Mouse (Mus musculus) embryo, embryonic 10 days (tissue): ENCODE measurements around the gene Gcgr.

Experiments used
- DNase-seq: peaks from one replicate; pipeline ENCODE4 v3.0.0-alpha.2; 2015; ENCODE audit warnings: low spot score

Gcgr gene

DNA sequence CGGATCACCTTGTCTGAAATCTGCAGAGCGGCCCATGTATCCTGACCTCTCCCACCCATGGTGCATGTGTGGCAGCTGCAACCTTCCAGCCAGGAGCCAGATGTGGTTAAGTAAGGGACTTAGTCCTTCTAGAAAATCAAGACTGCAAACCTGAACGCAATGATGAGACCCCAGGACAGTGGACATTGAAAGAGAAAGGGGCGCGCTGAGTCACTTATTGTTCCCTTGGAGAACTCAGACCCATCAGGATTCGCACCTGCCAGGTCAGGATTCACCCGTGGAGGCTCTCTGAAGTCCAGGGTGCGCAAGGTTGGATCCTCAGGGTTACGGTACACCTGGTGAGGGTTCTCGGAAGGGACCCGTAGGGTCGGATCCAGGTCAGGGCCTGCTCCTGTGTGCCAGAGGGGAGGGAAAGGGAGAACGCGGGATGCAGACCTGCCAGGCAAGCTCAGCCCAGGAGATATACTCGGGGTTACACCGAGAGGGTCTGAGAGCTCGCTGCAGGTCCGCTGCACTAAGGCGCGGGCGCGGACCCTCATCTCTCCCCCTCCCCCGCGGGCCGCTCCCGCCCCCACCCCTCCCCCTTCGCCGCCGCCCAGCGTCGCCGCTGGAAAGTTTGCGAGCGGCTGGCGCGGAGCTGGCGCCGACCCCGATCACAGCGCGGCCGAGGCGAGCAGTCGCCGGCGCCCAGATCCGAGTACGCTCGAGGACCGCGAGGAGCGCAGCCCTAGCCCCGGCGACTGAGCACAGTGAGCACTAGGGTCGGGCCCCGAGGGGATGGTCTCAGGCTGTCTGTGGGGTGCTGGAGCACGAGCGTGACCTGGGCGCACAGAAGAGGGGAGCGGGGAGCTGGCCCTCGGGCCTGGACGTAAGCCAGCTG lies at the start of gene Gcgr:
Gcgr (plus strand) TSS at position 615 of the 880 bp plus-strand sequence.
- DNase-seq, result peak; percentile 40

DNA sequence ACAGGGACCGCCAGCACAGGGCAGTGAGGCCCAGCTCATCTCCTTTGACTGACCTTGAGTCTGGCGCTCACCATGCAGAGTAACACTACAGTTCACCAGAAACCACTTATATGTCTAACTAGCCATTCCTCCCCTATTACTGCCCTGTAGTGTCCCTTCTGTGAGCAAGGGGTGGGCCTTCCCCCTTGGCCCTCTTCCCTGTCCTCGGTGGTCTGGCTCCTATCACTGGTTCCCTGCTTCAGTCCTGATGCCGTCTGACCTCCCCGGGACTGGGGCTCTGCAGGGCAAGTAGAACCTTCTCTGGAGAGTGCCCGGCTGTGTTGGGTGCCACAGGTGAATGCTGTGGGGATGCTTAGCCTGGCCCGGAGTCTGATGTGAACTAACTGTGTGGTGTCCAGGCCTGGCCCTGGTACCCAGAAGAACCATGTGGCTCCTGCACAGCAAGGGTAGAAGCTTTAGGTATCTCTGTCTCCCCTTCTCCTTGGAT lies 47.0 kb upstream of the Gcgr start:
- no peak for DNase-seq

DNA sequence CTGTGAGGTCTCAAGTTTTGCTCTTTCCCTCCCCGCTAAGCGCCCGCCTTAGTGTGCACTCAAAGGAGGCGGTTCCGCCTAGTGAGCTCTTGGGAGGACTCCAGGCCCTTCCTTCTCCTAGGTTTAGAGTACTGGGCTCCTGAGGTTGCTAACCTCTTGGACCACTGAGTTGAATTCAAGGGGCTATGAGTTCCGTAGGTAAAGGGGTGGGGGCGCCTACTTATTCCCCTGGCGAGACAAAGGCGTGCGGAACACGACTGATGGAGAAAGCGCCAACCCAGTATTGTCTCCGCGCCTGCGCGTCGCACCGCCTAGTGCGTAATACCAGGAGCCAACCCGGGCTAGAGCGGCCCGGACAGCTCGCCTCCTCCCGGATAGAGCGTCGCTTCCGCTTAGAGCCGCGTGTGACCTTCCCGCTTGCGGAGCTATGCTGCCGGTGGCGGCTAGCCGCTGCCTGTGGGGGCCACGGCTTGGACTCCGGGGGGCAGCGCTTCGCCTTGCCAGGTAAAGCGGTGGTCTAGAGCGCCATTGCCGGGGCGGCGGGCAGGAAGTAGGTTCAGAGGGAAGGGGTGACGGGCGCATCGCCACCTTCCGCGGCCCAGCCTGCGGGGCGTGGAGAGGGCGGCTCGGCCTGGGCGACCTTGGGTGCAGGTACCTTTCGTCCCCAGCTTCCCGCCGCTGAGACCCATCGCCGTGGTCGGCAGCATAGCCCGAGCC lies 46.1 kb upstream of the Gcgr start, which contains the start of gene Mrpl12:
Mrpl12 (plus strand) TSS at position 349 of the 717 bp plus-strand sequence.
- DNase-seq, result peak; percentile 99

DNA sequence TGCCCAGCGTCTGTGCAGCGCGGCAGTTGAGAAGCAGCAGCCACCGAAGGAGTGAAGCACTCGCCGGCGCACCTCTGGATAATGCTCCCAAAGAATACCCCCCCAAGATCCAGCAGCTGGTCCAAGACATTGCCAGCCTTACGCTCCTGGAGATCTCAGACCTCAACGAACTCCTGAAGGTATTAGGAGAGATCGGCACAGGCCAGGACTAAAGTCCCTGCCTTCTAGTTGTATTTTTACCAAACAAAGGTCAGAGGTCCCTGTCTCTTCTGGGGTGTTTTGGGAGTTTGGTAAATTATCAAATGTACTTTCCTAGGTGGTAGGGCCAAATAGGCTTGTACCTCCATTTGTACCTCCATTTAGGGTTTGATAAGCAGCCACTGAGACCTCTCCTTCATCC lies 45.2 kb upstream of the Gcgr start:
- no peak for DNase-seq

DNA sequence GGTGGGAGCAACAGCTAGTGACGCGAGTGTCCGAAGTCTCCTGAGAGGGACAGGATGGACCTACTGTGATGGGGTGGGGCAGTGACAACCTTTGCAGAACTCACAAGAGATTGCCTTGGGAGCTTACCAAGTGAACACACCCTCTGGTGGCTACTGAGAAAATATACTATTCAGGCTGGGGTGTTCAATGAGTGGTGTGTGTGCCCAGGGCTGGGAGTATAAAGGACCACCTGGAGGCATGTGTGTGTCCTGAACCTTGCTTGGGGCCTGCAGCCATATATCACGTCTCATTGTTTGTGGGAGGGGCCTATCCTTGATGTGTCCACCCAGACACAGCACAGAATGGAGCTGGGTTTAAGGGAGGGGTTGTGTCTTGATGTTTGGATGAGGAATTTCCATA lies 42.0 kb upstream of the Gcgr start:
- no peak for DNase-seq

DNA sequence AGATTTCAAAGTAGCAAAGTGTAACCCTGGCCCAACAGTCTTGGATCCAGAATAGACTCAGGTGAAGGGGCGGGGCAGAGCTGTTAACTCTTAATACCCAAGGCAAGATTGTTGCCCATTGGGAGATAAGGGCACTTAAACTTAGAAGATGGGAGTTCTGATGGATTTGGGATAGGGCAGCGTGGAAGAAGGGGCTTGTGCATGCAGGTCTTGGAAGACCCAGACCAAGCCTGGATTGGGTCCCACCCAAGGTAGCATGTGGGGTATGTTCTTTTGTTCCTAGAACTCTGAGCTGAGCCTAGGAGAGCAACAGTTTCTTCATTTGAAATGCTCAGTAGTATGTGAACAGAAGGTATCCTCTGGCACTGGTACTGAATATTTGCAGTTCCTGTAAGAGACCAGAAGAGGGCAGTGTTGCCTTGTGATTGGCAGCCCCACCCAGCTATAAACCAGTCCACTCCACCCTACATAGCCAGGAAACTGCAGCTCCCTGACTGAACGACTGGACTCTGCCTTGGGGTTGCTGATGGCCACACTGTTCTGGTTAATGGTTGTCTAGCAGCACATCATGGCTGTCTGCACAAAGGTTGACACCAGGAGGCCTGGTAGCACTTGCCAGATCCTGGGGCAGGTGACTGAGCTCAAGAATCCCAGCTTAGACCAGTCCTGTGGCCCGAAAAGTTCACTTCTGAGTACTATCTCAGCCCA lies 41.3 kb upstream of the Gcgr start:
- peak; percentile 93 for DNase-seq

DNA sequence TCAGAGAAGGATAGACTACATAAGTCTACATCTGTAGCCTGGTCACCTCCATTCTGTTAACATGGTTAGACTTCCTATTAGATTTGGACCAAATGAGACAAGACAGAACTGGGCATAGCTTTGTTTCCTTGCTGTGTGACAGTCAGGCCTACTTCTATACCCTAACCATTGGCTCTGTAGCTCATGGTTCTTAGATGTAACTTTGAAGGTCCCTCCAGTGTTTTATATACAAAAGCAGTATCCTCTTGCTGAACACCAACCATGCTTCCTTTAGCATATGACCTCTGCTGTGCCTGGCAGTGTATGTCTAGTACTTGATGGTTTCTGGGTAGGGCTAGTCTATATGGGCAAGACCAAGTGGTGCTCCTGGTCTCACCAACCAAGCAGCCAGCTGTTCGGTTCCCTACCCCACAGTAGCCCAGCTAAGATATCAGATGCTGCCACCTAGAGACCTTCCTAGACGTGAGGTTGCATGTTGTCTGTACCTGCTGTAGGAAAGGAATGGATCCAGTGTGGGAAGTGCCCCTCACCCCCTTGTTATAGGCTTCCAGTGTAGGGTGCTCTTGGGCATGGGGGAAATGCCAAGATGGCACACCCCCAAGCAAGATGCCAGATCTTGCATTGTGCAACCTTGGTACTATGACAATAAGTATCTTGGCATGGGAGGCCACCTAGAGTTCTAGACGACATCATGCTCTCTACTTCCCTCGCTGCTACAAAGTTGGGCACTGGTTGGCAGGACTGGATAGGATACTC lies 40.0 kb upstream of the Gcgr start:
- DNase-seq, result no peak

DNA sequence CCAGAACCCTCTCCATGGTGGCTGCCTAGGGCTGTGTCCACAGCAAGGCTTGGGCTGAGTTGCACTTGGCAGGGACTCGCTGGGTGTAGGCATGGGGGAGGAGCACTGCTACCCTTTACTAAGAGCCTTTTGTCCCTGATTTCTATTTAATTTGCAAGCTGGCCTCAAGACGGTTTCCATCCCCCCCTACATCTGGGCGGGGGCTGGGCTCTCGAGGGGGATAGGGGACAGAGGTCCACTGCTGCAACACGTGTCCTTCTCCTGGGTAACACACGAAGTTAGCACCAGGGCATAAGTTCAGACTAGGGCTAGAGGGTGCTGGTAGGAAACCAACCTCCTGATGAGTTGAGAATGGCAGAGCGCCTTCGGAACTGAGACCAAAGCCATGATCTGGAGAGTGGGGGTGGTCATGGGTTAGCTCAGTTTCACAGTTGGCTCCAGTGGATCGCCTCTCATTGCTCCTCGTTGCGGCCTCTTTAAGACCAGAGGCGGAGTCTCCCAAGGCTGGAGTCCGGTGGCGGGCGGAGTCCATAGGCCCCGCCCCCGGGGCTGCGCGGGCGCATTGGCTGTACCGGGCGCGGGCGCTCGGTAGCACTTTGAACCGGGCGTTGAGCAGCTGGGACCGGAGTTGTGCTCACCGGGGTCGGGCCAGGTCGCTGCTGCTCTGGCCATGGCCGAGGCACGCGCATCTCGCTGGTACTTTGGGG lies 39.0 kb upstream of the Gcgr start, which contains the start of gene Slc25a10:
Slc25a10 (plus strand) TSS at position 524 of the 707 bp plus-strand sequence.
- peak; percentile 92 for DNase-seq

DNA sequence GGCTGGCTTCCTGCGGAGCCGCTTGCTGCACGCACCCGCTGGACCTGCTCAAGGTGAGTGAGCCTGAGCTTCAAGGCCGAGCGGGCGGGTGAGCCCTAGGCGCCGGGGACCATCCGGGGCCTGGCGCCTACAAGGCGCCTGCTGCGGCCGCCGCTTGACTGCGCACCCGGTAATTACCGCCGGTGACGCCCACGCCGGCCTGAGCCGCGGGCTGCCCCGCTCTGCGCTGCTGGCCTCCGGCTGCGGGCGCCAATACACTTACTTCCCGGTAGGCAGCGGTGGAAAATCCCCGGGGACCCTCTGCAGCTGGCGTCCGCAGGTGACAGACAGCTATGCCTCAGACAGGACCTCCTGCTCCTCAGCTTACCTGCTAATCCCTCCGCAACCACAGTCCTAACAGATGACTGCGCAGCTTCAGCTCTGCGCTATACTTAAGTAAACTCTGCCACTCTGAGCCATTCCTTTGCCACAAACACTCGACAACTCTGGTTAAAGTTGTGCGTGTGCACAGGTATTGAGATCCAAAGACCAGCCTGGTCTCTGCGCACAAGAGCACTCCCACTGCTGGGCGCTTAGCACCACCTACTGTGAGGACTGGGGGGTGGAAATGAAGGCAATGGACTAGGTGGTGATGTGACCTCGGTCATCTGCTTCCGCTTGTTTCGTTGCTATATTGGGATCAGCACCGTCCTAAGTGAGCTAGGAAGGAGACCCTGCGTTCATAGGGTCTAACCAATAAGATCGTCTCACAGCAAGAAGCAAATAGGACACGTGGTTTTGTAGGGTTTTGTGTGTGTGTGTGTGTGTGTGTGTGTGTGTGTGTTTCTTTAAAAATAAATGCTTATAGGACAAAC lies 38.2 kb upstream of the Gcgr start:
- peak; percentile 76 for DNase-seq

DNA sequence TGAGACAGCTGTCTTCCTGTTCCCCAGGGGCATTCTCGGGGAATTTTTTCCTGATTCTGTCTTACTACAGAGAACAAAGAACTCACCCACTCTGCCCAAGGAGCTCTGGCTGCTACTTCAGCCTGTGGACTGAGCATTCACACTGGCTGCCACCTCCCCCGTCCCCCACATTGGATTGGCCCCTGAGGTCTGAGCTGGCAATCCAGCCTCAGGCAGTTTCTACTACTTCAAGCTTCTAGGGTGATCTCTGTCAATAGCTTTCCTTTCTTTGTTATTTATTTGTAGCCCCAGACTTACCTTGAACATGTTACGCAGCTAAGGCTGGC lies 37.7 kb upstream of the Gcgr start:
- DNase-seq, result no peak

DNA sequence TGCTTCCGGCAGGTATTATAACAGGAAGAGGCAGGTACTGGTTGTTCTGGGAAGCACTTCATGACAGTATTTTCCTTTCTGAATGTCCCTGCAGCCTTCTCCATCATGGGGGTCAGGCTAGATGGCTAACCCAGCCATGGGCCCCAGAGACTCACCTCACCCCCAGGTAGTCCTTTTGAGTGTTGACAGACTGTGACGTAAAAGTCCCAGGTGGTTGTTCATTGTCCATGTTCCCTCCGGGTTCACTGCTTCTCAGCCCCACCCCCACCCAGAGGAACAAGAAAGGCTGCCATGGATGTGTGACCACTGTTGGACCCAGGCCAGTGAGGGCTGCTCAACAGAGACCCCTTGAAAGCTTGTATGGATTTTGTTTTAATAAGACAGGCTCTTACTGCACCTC lies 37.1 kb upstream of the Gcgr start:
- DNase-seq, result no peak

DNA sequence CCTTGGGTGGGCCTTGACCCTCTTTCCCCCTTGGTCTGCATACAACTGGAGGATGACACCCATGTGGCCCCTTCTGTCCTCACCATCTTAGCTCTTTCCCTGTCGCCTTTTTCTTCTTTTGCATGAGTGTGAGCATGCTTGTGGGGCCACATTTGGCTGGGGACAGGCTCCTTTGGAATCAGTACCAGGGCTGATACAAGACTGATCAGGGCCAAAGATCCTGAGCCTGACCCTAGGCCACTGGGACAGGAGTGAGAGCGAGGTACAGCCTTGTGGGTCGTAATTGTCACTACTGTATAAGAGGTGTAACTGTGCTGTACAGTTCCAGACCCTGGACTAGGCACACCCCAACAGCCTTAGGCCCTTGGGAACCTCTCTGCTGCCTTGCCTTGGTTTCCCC lies 36.6 kb upstream of the Gcgr start:
- DNase-seq, result no peak

DNA sequence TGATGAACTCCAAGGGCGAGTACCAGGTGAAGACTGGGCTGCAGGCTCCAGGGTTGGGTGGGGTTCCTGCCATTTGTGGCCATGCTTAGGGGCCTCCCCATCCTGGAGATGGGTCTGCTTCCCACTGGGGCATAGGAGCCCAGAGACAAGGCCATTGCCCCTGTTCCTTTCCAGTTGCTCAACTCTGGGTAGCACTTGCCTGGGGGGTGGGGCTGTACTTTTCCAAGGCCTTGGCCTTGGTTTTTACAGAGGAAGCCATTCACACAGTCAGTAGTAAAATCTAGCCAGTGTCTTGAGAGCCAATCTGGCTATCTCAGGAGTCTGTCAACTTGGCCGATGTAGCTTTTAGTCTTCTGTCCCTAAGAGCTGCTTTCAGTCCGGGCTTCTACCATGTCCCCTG lies 33.1 kb upstream of the Gcgr start:
- DNase-seq, result no peak

DNA sequence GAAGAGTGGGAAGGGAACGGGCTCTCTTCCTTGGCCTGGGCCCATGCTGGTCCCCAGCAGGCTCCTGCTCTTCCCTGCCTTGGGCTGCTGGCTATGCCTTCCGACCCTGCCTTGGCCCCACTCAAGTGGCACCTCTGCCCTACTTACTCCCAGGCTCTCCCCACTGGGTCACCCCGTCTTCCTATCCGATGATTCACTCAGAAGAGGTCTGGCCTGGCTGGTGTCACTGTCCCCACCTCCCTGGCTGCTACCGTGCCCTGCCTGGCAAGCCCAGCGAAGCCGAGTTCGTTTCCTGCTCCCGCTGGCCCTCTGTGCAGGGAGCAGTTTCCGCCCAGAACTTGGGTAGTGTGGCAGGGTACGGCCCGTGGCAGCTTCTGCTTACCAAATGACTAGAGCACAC lies 32.3 kb upstream of the Gcgr start:
- DNase-seq, result no peak

DNA sequence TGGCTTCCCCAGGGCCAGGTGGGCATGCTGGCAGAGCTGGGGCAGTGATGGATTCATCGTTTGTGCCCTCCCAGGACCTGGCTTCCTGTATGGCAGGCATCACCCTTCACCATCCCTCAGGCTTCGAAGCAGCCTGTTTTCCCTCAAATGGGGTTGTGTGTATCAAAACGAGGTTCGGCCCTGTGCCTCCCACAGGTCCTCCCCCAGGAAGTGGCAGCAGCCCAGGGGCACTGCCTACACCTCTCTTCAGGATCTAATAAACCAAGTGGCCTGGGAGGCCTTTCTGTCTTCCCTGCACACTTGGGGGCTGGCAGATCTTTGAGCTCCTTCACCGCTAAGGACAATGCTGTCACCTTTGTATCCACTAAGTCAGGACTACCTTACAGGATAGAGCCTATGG lies 31.6 kb upstream of the Gcgr start:
- DNase-seq, result no peak

DNA sequence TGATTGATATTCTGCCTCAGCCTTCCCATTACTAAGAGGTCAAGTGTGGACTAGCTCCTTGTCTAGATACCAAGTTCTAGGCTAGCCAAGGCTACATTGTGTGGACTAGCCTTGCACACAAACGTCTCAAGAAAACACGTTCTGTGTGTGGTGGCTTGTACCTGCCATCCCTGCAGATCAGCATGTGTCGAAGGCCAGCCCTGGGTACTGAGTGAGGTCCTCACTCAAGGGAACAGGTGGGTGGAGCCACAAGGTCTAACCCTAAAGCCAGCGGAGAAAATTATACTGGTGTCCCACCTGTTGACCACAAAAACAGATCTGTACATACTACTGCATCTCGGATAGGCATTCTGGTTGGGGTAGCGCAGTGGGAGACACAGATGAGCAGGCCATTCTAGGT lies 30.6 kb upstream of the Gcgr start:
- DNase-seq, result no peak

DNA sequence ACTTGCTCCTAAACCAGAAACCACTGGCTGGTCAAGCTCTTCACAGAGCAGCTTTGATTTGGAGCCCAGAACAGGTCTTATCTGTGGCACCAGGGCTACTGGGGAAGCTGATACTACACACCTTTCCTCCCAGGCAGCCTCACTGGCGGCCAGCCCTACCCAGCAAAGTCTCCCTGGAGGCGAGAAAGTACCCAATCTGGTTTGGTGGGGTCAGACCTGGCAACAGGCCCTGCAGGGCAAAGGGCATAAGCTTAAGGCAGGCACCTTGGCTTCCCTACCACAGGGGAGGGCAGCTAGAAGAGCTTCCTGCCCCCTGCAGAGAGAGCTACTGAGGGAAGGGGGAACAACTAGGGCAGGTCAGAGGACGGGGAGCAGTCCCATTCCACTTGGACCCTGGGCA lies 30.1 kb upstream of the Gcgr start:
- no peak for DNase-seq

DNA sequence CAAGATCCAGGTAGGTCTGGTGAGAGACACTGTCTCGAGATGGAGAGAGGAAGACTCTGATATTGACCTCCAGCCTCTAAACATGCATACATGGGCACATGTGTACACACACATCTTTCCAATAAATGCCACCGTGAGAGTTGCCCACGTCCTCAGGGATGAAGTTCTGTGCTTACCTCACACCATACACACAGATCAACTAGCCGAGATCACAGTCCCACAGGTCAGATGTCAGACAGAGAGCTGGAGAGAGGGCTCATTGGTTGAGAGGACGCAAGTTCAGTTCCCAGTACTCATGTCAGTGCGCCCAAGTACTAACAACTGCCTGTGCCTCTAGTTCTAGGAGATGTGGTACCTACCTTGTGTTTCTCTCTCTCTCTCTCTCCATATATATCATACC lies 29.5 kb upstream of the Gcgr start:
- DNase-seq, result no peak

DNA sequence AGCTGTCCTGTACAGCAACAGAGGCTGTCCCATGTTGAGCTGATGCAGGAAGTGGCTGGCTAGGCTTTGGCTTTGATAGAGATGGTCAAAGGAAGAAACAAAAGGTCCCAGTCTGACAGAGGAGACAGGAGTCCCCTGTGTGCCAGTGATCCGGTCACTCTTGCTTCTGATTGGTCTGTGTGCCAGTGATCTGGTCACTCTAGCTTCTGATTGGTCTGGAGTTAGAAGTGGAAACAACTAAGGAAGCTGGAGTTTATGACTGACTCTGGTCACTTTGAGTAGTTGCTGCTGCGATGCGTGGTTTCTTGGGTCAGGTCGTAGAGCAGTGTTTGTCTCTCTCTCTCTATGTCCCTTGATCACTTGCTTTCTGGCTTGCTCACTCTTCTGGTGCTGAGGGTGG lies 28.8 kb upstream of the Gcgr start:
- no peak for DNase-seq

DNA sequence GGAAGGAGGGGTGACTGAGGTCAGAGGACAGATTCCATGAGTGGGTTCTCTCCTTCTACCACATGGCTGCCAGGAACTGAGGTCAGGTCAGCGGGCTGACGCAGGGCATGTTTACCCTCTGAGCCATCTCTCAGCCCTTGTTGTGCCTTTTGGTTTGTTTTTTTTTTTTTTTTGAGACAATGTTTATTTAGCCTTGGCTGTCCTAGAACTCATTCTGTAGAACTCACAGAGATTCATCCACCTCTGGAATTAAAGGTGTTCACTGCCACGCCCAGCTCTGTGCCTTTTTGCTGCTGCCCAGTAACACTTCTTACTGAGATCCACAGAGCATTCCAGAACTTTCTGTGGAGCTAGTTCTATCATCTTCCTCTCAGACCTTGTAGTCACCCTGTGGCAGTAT lies 24.8 kb upstream of the Gcgr start:
- no peak for DNase-seq
